Comparison of ENCODE assay signal across 18 mouse cellular contexts in genomic region chr14:58512177-58512576, GRCm38 (mm10).
"Had no signal": no experiment of that assay in that cellular context is flagged by ENCODE, and none has a peak within 500 bp of the region (broad histone marks: within the 10 kb centered on the region; RNA-seq: fewer than 3 reads in every experiment).

No protein-coding gene starts in this region.

- H3K36me3 ChIP-seq: liver, embryonic 15.5 days; lung, embryonic 15.5 days; midbrain, embryonic 13.5 days; midbrain, embryonic 15.5 days; neural tube, embryonic 13.5 days; neural tube, embryonic 15.5 days had no signal

- H3K4me2 ChIP-seq: liver, embryonic 15.5 days; lung, embryonic 15.5 days; midbrain, embryonic 11.5 days; midbrain, embryonic 13.5 days; midbrain, embryonic 15.5 days; neural tube, embryonic 13.5 days; neural tube, embryonic 15.5 days had no signal

- H3K4me3 ChIP-seq: liver, embryonic 15.5 days; lung, embryonic 15.5 days; midbrain, embryonic 13.5 days; midbrain, embryonic 15.5 days; neural tube, embryonic 13.5 days; neural tube, embryonic 15.5 days had no signal

- H3K27me3 ChIP-seq: liver, embryonic 15.5 days; lung, embryonic 15.5 days; midbrain, embryonic 15.5 days; neural tube, embryonic 13.5 days; neural tube, embryonic 15.5 days had no signal

- H3K27ac ChIP-seq: liver, embryonic 15.5 days; lung, embryonic 15.5 days; macrophage; midbrain, embryonic 13.5 days; midbrain, embryonic 15.5 days; neural tube, embryonic 13.5 days; neural tube, embryonic 15.5 days had no signal

- DNase-seq: liver, postnatal 0 days; lung, adult 2 months; retina, postnatal 1 day; right cerebral cortex, adult 18-20 months; right cerebral cortex, postnatal 25 days; right cerebral cortex, postnatal 4 days; spleen, adult 18-20 months; thymus, adult 18-20 months; thymus, postnatal 14 days; thymus, postnatal 36 days had no signal

- H3K4me1 ChIP-seq: liver, embryonic 15.5 days; midbrain, embryonic 13.5 days; midbrain, embryonic 15.5 days had no signal
